Mouse (Mus musculus) embryonic stem cell, embryonic (primary cell): ENCODE results near the gene Pepd.

Source experiments
- CTCF ChIA-PET, 4 experiments: fragments of 300-600 bp in 2 of 4; fragments of 350-600 bp in 2 of 4; sonication (Branson Sonifier 250); formaldehyde crosslinking; loops; one replicate each; lab custom pipeline; 2022; ENCODE audit warnings: inconsistent platforms in 2 of 4; lab: Charles Lee
- POLR2A ChIA-PET, 4 experiments: fragments of 300-600 bp in 2 of 4; fragments of 350-600 bp in 2 of 4; sonication (Branson Sonifier 250); formaldehyde crosslinking; loops; one replicate each; lab custom pipeline; 2022; ENCODE audit warnings: antibody characterized with exemption in 4 of 4, inconsistent platforms in 1 of 4; lab: Charles Lee

Pepd gene

GRCm38 (mm10) chr7:35026838-35027291, 114.7 kb downstream of the Pepd start:
- CTCF ChIA-PET, result interaction anchor here (0.5 to 4.5 kb wide), 40 partner anchors 8 to 633 kb away, joined by 3 to 63 read pairs (median 4); partner anchors contain the start of genes Cebpg (in 1 of the 4), Chst8 (in 1 of the 4) and Pepd (in 1 of the 4)
- POLR2A ChIA-PET, result interaction anchor here (0.6 to 1.4 kb wide), 7 partner anchors 12 to 145 kb away, joined by 3 to 4 read pairs (median 3); partner anchors contain the start of gene Cebpg (in 1 of the 4)

GRCm38 (mm10) chr7:35027801-35028420, 115.7 kb downstream of the Pepd start:
- ChIA-PET POLR2A (interaction anchor here in 3 of 4 experiments (0.6 to 1.4 kb wide), 7 partner anchors 22 to 584 kb away, joined by 3 to 8 read pairs (median 3); partner anchors contain the start of gene Cebpg (in 2 of the 3)), CTCF (interaction anchor here (0.6 to 4.5 kb wide), 17 partner anchors 10 to 246 kb away, joined by 3 to 63 read pairs (median 4); partner anchors contain the start of gene Pepd (in 1 of the 4))

GRCm38 (mm10) chr7:35028559-35028958, 116.4 kb downstream of the Pepd start:
- CTCF ChIA-PET, result interaction anchor here (0.5 to 4.1 kb wide), 15 partner anchors 9 to 600 kb away, joined by 3 to 22 read pairs (median 5); no protein-coding TSS in a partner anchor
- POLR2A ChIA-PET, result interaction anchor here in 3 of 4 experiments (0.6 to 1.4 kb wide), 9 partner anchors 10 to 584 kb away, joined by 3 to 8 read pairs (median 4); partner anchors contain the start of gene Cebpg (in 2 of the 3)

GRCm38 (mm10) chr7:35029228-35029627, 117.0 kb downstream of the Pepd start:
- ChIA-PET CTCF (interaction anchor here (0.5 to 2.2 kb wide), 9 partner anchors 98 to 599 kb away, joined by 3 to 10 read pairs (median 5); no protein-coding TSS in a partner anchor), POLR2A (interaction anchor here in 3 of 4 experiments (0.7 to 1.4 kb wide), 6 partner anchors 11 to 270 kb away, joined by 3 to 4 read pairs (median 4); partner anchors contain the start of gene Cebpg (in 2 of the 3))

- CTCF ChIA-PET, result interaction anchor here in 2 of 4 experiments (1.6 to 2.2 kb wide), 4 partner anchors 140 to 180 kb away, joined by 5 to 10 read pairs (median 6); no protein-coding TSS in a partner anchor
- POLR2A ChIA-PET, result interaction anchor here in 2 of 4 experiments (1.1 to 1.4 kb wide), 2 partner anchors 14 to 270 kb away, joined by 4 read pairs; no protein-coding TSS in a partner anchor
Observed at GRCm38 (mm10) chr7:35029648-35030047, 117.5 kb downstream of the Pepd start.

- POLR2A ChIA-PET, result interaction anchor here in 2 of 4 experiments (0.6 to 2.0 kb wide), 3 partner anchors 13 to 25 kb away, joined by 3 to 6 read pairs (median 6); partner anchors contain the start of gene Cebpg (in 1 of the 2)
- CTCF ChIA-PET, result interaction anchor here in 1 of 4 experiments (0.6 to 0.9 kb wide), 2 partner anchors 71 to 141 kb away, joined by 3 to 4 read pairs; no protein-coding TSS in a partner anchor
Observed at GRCm38 (mm10) chr7:35030567-35030966, 118.4 kb downstream of the Pepd start.

- ChIA-PET CTCF (interaction anchor here in 3 of 4 experiments (0.5 to 1.9 kb wide), 7 partner anchors 8 to 584 kb away, joined by 3 to 13 read pairs (median 4); no protein-coding TSS in a partner anchor), POLR2A (interaction anchor here in 3 of 4 experiments (0.5 to 1.5 kb wide), 7 partner anchors 15 to 418 kb away, joined by 3 to 4 read pairs (median 3); partner anchors contain the start of gene Cebpg (in 1 of the 3))
Observed at GRCm38 (mm10) chr7:35035141-35035553, 123.0 kb downstream of the Pepd start.

GRCm38 (mm10) chr7:35035565-35035964, 123.4 kb downstream of the Pepd start:
- POLR2A ChIA-PET, result interaction anchor here (0.5 to 1.5 kb wide), 7 partner anchors 14 to 418 kb away, joined by 3 to 4 read pairs (median 3); partner anchors contain the start of gene Cebpg (in 1 of the 4)

GRCm38 (mm10) chr7:35036266-35036731, 124.1 kb downstream of the Pepd start:
- POLR2A ChIA-PET, result interaction anchor here in 3 of 4 experiments (0.6 to 1.3 kb wide), 5 partner anchors 15 to 230 kb away, joined by 3 to 4 read pairs (median 3); no protein-coding TSS in a partner anchor

More at GRCm38 (mm10) chr7:35035565-35035964, 123.4 kb downstream of the Pepd start:
- CTCF ChIA-PET, result interaction anchor here in 3 of 4 experiments (0.5 to 1.9 kb wide), 6 partner anchors 9 to 584 kb away, joined by 3 to 13 read pairs (median 4); no protein-coding TSS in a partner anchor

GRCm38 (mm10) chr7:35037408-35037807, 125.2 kb downstream of the Pepd start:
- ChIA-PET POLR2A (interaction anchor here in 1 of 4 experiments (0.7 kb wide), 1 partner anchor 96 kb away, joined by 3 read pairs; no protein-coding TSS in a partner anchor), CTCF (interaction anchor here in 3 of 4 experiments (0.6 to 3.4 kb wide), 3 partner anchors 10 to 718 kb away, joined by 3 to 20 read pairs (median 6); no protein-coding TSS in a partner anchor)

More at GRCm38 (mm10) chr7:35036266-35036731, 124.1 kb downstream of the Pepd start:
- CTCF ChIA-PET, result interaction anchor here in 3 of 4 experiments (0.6 to 3.4 kb wide), 4 partner anchors 9 to 228 kb away, joined by 4 to 20 read pairs (median 11); no protein-coding TSS in a partner anchor

GRCm38 (mm10) chr7:35040176-35040972, 128.2 kb downstream of the Pepd start:
- ChIA-PET CTCF (no interaction called here), POLR2A (interaction anchor here in 1 of 4 experiments (0.8 to 1.7 kb wide), 4 partner anchors 8 to 128 kb away, joined by 3 read pairs; partner anchors contain the start of gene Pepd)

- POLR2A ChIA-PET, result interaction anchor here in 1 of 4 experiments (0.6 to 1.7 kb wide), 4 partner anchors 9 to 29 kb away, joined by 3 to 4 read pairs (median 3); partner anchors contain the start of gene Cebpg
- CTCF ChIA-PET, result interaction anchor here in 1 of 4 experiments (1.0 kb wide), 1 partner anchor 223 kb away, joined by 3 read pairs; no protein-coding TSS in a partner anchor
Observed at GRCm38 (mm10) chr7:35041286-35042208, 129.4 kb downstream of the Pepd start.

GRCm38 (mm10) chr7:35042209-35042554, 130.0 kb downstream of the Pepd start:
- CTCF ChIA-PET, result interaction anchor here in 1 of 4 experiments (1.0 kb wide), 1 partner anchor 223 kb away, joined by 3 read pairs; no protein-coding TSS in a partner anchor
- POLR2A ChIA-PET, result interaction anchor here in 1 of 4 experiments (0.6 to 1.2 kb wide), 2 partner anchors 8 to 14 kb away, joined by 3 to 6 read pairs; partner anchors contain the start of gene Cebpg

GRCm38 (mm10) chr7:35042759-35043217, 130.6 kb downstream of the Pepd start:
- ChIA-PET POLR2A (interaction anchor here in 2 of 4 experiments (0.7 to 1.4 kb wide), 8 partner anchors 11 to 44 kb away, joined by 3 to 6 read pairs (median 3); partner anchors contain the start of gene Cebpg (in 1 of the 2)), CTCF (interaction anchor here in 2 of 4 experiments (0.7 to 1.0 kb wide), 3 partner anchors 126 to 222 kb away, joined by 3 to 4 read pairs (median 4); no protein-coding TSS in a partner anchor)

GRCm38 (mm10) chr7:35043266-35043817, 131.2 kb downstream of the Pepd start:
- POLR2A ChIA-PET, result interaction anchor here in 2 of 4 experiments (0.7 to 1.4 kb wide), 10 partner anchors 9 to 43 kb away, joined by 3 to 6 read pairs (median 3); partner anchors contain the start of gene Cebpg (in 1 of the 2)
- CTCF ChIA-PET, result interaction anchor here in 1 of 4 experiments (0.7 to 1.0 kb wide), 2 partner anchors 126 to 133 kb away, joined by 4 read pairs; no protein-coding TSS in a partner anchor
